Mouse (Mus musculus): Measurements from ENCODE around the gene Atp6v0a1. TPM values are rescaled to one million over a fixed set of nuclear protein-coding genes. Genes with fewer than 3 reads are reported as not detected.
A peak's percentile ranks its signal among the peaks of the same experiment; 100 is the strongest.

Atp6v0a1 gene
- polyA plus RNA-seq, 1 experiment = 15.4 TPM

DNA sequence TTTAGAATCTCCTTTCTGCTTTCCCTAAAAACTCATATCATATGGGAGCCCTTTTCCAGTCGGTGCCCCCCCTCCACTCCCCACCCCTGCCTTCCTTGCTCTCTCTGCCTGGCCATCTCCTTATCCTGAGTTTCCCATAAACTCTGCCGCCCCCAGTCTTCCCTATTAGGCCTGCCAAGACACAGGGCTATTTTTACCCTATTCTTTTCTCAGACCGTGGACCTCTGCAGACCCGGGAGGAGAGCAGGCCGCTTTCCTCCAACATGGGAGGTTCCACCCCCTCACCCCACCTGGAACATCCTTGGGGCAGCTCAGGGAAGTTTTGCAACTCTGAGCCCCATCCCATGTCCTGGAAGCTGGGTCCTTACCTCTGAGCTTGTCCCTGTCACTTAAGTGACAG lies 41.9 kb upstream of the Atp6v0a1 start:
- Histone ChIP-seq H3K36me3 (ENCODE audit: control insufficient read depth) (no peaks in the 10 kb centered on the region), H3K4me3 (replicated peaks) (no peak overlapping the region), H3K4me1 (ENCODE audit: control insufficient read depth) (peaks cover 60% of the 10 kb centered on the region), H3K27me3 (ENCODE audit: control insufficient read depth) (peaks cover 51% of the 10 kb centered on the region), H3K9me3 (ENCODE audit: control insufficient read depth, low read length) (peaks cover 2% of the 10 kb centered on the region; the same call in 1 of the 2 replicates)
- no peak for TF ChIP-seq TAL1 (IDR thresholded peaks at IDR 0.05; ENCODE audit: low read length)
- TF ChIP-seq GATA1 (IDR thresholded peaks at IDR 0.05; ENCODE audit: low read length) = no peak

GRCm38 (mm10) chr11:100967881-100968420 lies 41.3 kb upstream of the Atp6v0a1 start:
- no peaks in the 10 kb centered on the region for H3K36me3 ChIP-seq (ENCODE audit: control insufficient read depth)
- peaks cover 54% of the 10 kb centered on the region for H3K4me1 ChIP-seq (ENCODE audit: control insufficient read depth)
- H3K4me3 ChIP-seq (replicated peaks) = no peak overlapping the region
- peaks cover 56% of the 10 kb centered on the region for H3K27me3 ChIP-seq (ENCODE audit: control insufficient read depth)
- TF ChIP-seq GATA1 (IDR thresholded peaks at IDR 0.05; ENCODE audit: low read length) = no peak
- no peak for TF ChIP-seq TAL1 (IDR thresholded peaks at IDR 0.05; ENCODE audit: low read length)
- peaks cover 2% of the 10 kb centered on the region; the same call in 1 of the 2 replicates for H3K9me3 ChIP-seq (ENCODE audit: control insufficient read depth, low read length)

- TF ChIP-seq TAL1 (IDR thresholded peaks at IDR 0.05; ENCODE audit: low read length) (no peak), GATA1 (IDR thresholded peaks at IDR 0.05; ENCODE audit: low read length) (no peak)
- Histone ChIP-seq H3K9me3 (ENCODE audit: control insufficient read depth, low read length) (peaks cover 2% of the 10 kb centered on the region; the same call in 1 of the 2 replicates), H3K4me3 (replicated peaks) (no peak overlapping the region), H3K36me3 (ENCODE audit: control insufficient read depth) (no peaks in the 10 kb centered on the region), H3K27me3 (ENCODE audit: control insufficient read depth) (peaks cover 61% of the 10 kb centered on the region), H3K4me1 (ENCODE audit: control insufficient read depth) (peaks cover 49% of the 10 kb centered on the region)
Observed at GRCm38 (mm10) chr11:100968501-100968900, 40.8 kb upstream of the Atp6v0a1 start.

DNA sequence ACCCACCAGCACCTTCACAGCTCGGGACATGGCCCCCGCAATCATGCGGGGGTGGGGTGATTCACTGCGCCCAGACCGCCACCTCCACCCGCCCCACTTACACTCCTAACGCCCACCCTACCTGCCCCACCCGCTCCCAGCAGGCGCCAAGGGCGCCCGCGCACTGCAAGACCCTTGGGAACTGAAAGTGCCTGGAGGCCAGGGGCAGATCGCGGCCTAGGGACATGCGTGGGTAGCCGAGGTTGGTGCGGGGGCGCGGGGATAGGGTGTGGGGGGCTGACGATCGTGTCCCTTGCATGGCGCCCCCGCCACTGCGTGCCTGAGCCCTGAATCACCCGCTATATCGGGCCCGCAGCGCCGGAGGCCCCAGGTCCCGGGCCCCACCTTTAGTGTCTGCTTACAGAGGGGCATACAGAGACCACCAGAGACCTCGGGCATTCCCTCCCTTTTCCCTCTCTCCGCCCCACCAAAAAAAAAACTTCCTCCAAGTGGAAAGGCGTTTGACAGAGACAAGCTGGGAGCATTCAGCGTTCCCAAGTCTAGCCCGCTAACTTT lies 40.0 kb upstream of the Atp6v0a1 start:
- H3K36me3 ChIP-seq (ENCODE audit: control insufficient read depth) = no peaks in the 10 kb centered on the region
- no peak for TF ChIP-seq GATA1 (IDR thresholded peaks at IDR 0.05; ENCODE audit: low read length)
- TF ChIP-seq TAL1 (IDR thresholded peaks at IDR 0.05; ENCODE audit: low read length) = no peak
- peaks cover 65% of the 10 kb centered on the region for H3K27me3 ChIP-seq (ENCODE audit: control insufficient read depth)
- H3K9me3 ChIP-seq (ENCODE audit: control insufficient read depth, low read length) = peaks cover 2% of the 10 kb centered on the region; the same call in 1 of the 2 replicates
- H3K4me3 ChIP-seq (replicated peaks) = peak overlapping the region; percentile 61
- peaks cover 41% of the 10 kb centered on the region for H3K4me1 ChIP-seq (ENCODE audit: control insufficient read depth)

- peak overlapping the region; percentile 61 for H3K4me3 ChIP-seq (replicated peaks)
- no peak for TF ChIP-seq GATA1 (IDR thresholded peaks at IDR 0.05; ENCODE audit: low read length)
- TF ChIP-seq TAL1 (IDR thresholded peaks at IDR 0.05; ENCODE audit: low read length) = no peak
- peaks cover 71% of the 10 kb centered on the region for H3K27me3 ChIP-seq (ENCODE audit: control insufficient read depth)
- peaks cover 36% of the 10 kb centered on the region for H3K4me1 ChIP-seq (ENCODE audit: control insufficient read depth)
- peaks cover 2% of the 10 kb centered on the region; the same call in 1 of the 2 replicates for H3K9me3 ChIP-seq (ENCODE audit: control insufficient read depth, low read length)
- H3K36me3 ChIP-seq (ENCODE audit: control insufficient read depth) = no peaks in the 10 kb centered on the region
Observed at GRCm38 (mm10) chr11:100969744-100970556, 39.3 kb upstream of the Atp6v0a1 start.

GRCm38 (mm10) chr11:100970557-100970937 lies 38.7 kb upstream of the Atp6v0a1 start, which contains the start of gene Cavin1:
Cavin1 (minus strand) TSS chr11:100970887.
- no peaks in the 10 kb centered on the region for H3K36me3 ChIP-seq (ENCODE audit: control insufficient read depth)
- peaks cover 2% of the 10 kb centered on the region; the same call in 1 of the 2 replicates for H3K9me3 ChIP-seq (ENCODE audit: control insufficient read depth, low read length)
- H3K4me3 ChIP-seq (replicated peaks) = peak within 1 kb of the TSS; percentile 61
- no peak for TF ChIP-seq TAL1 (IDR thresholded peaks at IDR 0.05; ENCODE audit: low read length)
- no peak for TF ChIP-seq GATA1 (IDR thresholded peaks at IDR 0.05; ENCODE audit: low read length)
- H3K27me3 ChIP-seq (ENCODE audit: control insufficient read depth) = peaks cover 75% of the 10 kb centered on the region
- H3K4me1 ChIP-seq (ENCODE audit: control insufficient read depth) = peaks cover 31% of the 10 kb centered on the region

- Histone ChIP-seq H3K36me3 (ENCODE audit: control insufficient read depth) (no peaks in the 10 kb centered on the region), H3K27me3 (ENCODE audit: control insufficient read depth) (peaks cover 73% of the 10 kb centered on the region), H3K4me1 (ENCODE audit: control insufficient read depth) (peaks cover 23% of the 10 kb centered on the region), H3K9me3 (ENCODE audit: control insufficient read depth, low read length) (peaks cover 2% of the 10 kb centered on the region; the same call in 1 of the 2 replicates), H3K4me3 (replicated peaks) (no peak overlapping the region)
- TF ChIP-seq GATA1 (IDR thresholded peaks at IDR 0.05; ENCODE audit: low read length) = no peak
- TF ChIP-seq TAL1 (IDR thresholded peaks at IDR 0.05; ENCODE audit: low read length) = no peak
Observed at GRCm38 (mm10) chr11:100971455-100971854, 37.8 kb upstream of the Atp6v0a1 start.

DNA sequence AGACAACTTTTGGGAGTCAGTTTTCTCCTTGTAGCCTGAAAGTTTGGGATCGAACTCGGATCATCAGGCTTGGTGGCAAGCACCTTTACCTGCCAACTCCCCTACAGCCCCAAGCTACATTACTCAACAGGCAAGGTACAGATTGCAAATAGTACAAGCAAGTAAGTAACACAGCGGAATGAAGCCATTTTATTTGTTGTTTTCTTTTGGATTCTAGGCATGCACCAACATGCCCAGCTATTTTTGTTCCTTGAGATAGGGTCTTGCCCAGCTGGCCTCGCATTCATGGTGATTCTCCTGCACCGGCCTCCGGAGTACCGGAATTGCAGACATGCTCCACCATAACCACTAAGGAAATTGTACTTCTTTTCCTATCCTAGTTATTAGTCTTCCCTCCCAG lies 36.0 kb upstream of the Atp6v0a1 start:
- no peak overlapping the region for H3K4me3 ChIP-seq (replicated peaks)
- TF ChIP-seq GATA1 (IDR thresholded peaks at IDR 0.05; ENCODE audit: low read length) (no peak), TAL1 (IDR thresholded peaks at IDR 0.05; ENCODE audit: low read length) (no peak)
- H3K4me1 ChIP-seq (ENCODE audit: control insufficient read depth) = peaks cover 19% of the 10 kb centered on the region
- H3K9me3 ChIP-seq (ENCODE audit: control insufficient read depth, low read length) = peaks cover 2% of the 10 kb centered on the region; the same call in 1 of the 2 replicates
- H3K36me3 ChIP-seq (ENCODE audit: control insufficient read depth) = no peaks in the 10 kb centered on the region
- peaks cover 69% of the 10 kb centered on the region for H3K27me3 ChIP-seq (ENCODE audit: control insufficient read depth)
